Mouse (Mus musculus): ENCODE measurements at regions not wholly inside any gene's neighbourhood (a gene's known extent, or its start where the extent isn't known, plus 50 kb on each side); places are given as distances from the start of the nearest gene placed in this dataset.
A peak's percentile ranks its signal among the peaks of the same experiment; 100 is the strongest.
"Not testable (repeated sequence)": the region's sequence is repeated elsewhere in the genome, so short reads cannot be mapped to it uniquely, and the experiment has no call there.

DNA sequence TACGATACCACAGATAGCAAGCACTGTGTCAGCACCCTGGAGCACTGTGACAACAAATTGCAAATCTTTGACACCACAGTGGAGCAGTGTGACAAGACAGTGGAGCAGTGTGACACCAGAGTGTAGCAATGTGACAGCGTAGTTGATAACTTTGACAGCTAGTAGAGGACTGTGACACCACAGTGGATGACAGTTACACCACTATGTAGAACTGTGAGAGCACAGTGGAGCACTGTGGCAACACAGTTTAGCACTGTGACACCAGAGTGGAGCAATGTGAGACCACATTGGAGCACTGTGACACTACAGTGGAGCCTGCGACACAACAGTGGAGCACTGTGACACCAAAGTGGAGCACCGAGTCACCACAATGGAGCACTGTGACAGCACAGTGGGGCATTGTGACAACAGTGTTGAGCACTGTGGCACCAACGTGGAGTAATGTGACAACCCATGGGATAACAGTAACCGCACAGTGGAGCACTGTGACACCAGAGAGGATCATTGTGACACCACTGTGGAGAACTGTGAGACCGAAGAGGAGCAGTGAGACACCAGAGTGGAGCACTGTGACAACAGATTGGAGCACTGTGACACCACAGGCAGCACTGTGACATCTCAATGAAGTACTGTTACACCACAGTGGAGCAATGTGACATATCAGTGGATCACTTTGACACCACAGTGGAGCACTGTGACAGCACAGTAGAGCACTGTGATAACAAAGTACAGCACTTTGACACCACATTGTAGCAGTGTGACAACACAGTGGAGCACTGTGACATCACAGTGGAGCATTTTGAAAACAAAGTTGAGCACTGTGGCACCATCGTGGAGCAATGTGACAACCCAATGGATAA lies 83.7 kb upstream of the Vmn1r2 start:
- Histone ChIP-seq H3K9me3 (ENCODE audit: control insufficient read depth, low read length) (peaks cover 75% of the 10 kb centered on the region), H3K36me3 (ENCODE audit: control insufficient read depth, insufficient read depth, low read length) (no peaks in the 10 kb centered on the region), H3K4me1 (ENCODE audit: control insufficient read depth, insufficient read depth, low read length) (no peaks in the 10 kb centered on the region), H3K27me3 (ENCODE audit: control insufficient read depth, insufficient read depth, low read length) (no peaks in the 10 kb centered on the region), H3K4me3 (ENCODE audit: low read depth, low read length) (no peak overlapping the region), H3K9ac (replicated peaks; ENCODE audit: low read depth, low read length) (no peak overlapping the region), H3K27ac (ENCODE audit: low read depth, low read length) (no peak overlapping the region), H3K4me2 (ENCODE audit: low read depth, low read length) (no peak overlapping the region)
- 57% methylated on average over 8 of the region's 8 CpGs for WGBS
- peak; percentile 20 for ATAC-seq (ENCODE audit: low read depth)

DNA sequence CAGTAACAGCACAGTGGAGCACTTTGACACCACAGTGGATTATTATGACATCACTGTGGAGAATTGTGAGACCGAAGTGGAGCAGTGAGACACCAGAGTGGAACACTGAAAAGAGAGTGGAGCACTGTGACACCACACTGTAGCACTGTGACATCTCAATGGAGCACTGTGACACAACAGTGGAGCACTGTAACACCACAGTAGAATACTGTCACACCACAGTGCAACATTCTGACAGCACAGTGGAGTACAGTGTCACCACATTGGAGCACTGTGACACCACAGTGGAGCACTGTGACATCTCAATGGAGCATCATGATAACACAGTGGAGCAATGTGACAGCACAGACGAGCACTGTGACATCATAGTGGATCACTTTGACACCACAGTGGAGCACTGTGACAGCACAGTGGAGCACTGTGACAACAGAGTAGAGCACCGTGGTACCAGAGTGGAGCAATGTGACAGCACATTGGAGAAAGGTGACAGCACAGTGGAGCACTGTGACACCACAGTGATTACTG lies 83.0 kb upstream of the Vmn1r2 start:
- Histone ChIP-seq H3K4me2 (ENCODE audit: low read depth, low read length) (no peak overlapping the region), H3K4me1 (ENCODE audit: control insufficient read depth, insufficient read depth, low read length) (no peaks in the 10 kb centered on the region), H3K9me3 (ENCODE audit: control insufficient read depth, low read length) (peaks cover 75% of the 10 kb centered on the region), H3K27ac (ENCODE audit: low read depth, low read length) (no peak overlapping the region), H3K9ac (replicated peaks; ENCODE audit: low read depth, low read length) (no peak overlapping the region), H3K27me3 (ENCODE audit: control insufficient read depth, insufficient read depth, low read length) (no peaks in the 10 kb centered on the region), H3K4me3 (ENCODE audit: low read depth, low read length) (no peak overlapping the region), H3K36me3 (ENCODE audit: control insufficient read depth, insufficient read depth, low read length) (no peaks in the 10 kb centered on the region)
- 74% methylated on average over 3 of the region's 3 CpGs for WGBS
- peak; percentile 18; the same call in 1 of the 2 replicates for ATAC-seq (ENCODE audit: low read depth)

DNA sequence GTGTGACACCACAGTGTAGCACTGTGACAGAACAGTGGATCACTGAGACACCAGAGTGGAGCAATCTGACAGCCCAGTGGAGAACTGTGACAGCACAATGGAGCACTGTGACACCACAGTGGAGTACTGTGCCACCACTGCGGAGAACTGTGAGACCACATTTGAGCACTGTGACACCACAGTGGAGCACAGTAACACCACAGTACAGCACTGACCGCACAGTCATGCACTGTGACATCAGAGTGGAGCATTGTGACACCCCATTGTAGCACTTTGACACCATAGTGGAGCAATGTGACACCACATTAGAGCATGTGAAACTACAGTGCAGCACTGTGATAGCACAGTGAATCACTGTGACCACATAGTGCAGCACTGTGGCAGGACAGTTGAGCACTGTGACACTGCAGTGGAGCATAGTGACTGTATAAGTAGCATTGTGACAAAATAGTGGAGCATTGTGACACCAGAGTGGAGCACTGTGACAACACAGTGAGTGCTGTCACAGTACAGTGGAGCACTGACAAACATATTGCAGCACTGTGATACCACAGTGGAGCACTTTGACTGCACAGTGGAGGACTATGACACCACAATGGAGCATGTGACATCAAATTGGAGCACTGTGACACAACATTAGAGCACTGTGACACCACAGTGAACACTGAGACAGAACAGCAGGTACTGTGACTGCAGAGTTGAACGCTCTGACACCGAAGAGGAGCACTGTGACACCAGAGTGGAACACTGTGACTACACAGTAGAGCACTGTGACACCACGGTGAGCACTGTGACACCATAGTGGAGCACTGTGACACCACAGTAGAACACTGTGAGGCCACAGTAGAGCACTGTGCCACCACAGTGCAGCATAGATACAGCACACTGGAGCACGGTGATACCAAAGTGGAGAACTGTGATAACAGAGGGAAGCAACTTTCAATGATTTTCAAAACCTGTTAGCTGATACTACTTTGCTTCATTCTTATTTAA lies 81.4 kb upstream of the Vmn1r2 start:
- Histone ChIP-seq H3K4me2 (ENCODE audit: low read depth, low read length) (no peak overlapping the region), H3K9me3 (ENCODE audit: control insufficient read depth, low read length) (peaks cover 72% of the 10 kb centered on the region), H3K36me3 (ENCODE audit: control insufficient read depth, insufficient read depth, low read length) (no peaks in the 10 kb centered on the region), H3K27me3 (ENCODE audit: control insufficient read depth, insufficient read depth, low read length) (no peaks in the 10 kb centered on the region), H3K9ac (replicated peaks; ENCODE audit: low read depth, low read length) (no peak overlapping the region), H3K4me1 (ENCODE audit: control insufficient read depth, insufficient read depth, low read length) (no peaks in the 10 kb centered on the region), H3K4me3 (ENCODE audit: low read depth, low read length) (no peak overlapping the region), H3K27ac (ENCODE audit: low read depth, low read length) (no peak overlapping the region)
- peak; percentile 1; the same call in 1 of the 2 replicates for ATAC-seq (ENCODE audit: low read depth)
- WGBS = 67% methylated on average over 6 of the region's 6 CpGs

DNA sequence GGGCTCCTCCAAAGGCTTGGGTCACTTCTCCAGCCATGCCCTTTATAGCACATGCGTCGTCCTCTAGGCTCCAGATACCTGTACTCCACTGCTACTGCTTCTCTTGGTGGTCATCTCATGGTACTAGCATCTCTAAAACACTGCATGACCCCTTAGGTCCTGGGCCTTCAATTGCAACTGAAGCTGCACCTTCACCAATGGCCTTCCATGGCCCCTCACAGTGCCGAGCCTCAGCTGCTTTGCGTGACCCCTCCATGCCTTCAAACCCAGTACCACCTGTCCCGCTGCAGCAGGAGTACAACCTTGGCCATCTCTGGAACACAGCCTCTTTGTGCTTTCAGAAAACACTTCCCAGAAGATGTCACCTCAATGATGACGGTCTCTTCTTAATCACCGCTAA lies 79.5 kb upstream of the Vmn1r2 start:
- H3K4me3 ChIP-seq (ENCODE audit: low read depth, low read length); ATAC-seq (ENCODE audit: low read depth); H3K4me1 ChIP-seq (ENCODE audit: control insufficient read depth, insufficient read depth, low read length); H3K27me3 ChIP-seq (ENCODE audit: control insufficient read depth, insufficient read depth, low read length); H3K36me3 ChIP-seq (ENCODE audit: control insufficient read depth, insufficient read depth, low read length); H3K9ac ChIP-seq (replicated peaks; ENCODE audit: low read depth, low read length); H3K4me2 ChIP-seq (ENCODE audit: low read depth, low read length); H3K27ac ChIP-seq (ENCODE audit: low read depth, low read length): not testable (repeated sequence)
- peaks cover 58% of the 10 kb centered on the region for H3K9me3 ChIP-seq (ENCODE audit: control insufficient read depth, low read length)
- WGBS = 81% methylated on average over 7 of the region's 7 CpGs

DNA sequence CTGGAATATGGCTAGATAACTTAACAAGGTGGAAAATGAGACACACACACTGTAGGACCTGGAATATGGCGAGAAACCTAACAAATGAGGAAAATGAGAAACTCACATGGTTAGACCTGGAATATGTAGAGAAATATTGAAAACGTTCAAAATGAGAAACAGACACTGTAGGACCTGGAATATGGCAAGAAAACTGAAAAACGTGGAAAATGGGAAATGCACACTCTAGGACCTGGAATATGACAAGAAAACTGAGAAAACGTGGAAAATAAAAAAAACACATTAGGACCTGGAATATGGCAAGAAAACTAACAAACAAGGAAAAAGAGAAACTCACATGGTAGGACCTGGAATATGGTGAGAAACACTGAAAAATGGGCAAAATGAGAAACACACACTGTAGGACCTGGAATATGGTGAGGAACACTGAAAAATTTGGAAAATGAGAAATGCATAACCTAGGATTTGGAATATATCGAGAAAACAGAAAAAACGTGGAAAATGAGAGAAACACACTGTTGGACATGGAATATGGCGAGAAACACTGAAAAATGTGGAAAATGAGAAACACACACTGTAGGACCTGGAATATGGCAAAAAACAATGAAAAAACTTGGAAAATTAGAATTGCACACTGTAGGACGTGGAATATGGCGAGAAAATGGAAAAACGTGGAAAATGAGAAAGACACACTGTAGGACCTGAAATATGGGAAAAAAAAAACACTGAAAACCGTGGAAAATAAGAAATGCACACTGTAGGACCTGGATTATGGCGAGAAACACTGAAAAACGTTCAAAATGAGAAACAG lies 77.3 kb upstream of the Vmn1r2 start:
- Histone ChIP-seq H3K4me1 (ENCODE audit: control insufficient read depth, insufficient read depth, low read length) (no peaks in the 10 kb centered on the region), H3K9me3 (ENCODE audit: control insufficient read depth, low read length) (peaks cover 37% of the 10 kb centered on the region), H3K27me3 (ENCODE audit: control insufficient read depth, insufficient read depth, low read length) (no peaks in the 10 kb centered on the region), H3K36me3 (ENCODE audit: control insufficient read depth, insufficient read depth, low read length) (no peaks in the 10 kb centered on the region), H3K9ac (replicated peaks; ENCODE audit: low read depth, low read length) (no peak overlapping the region), H3K4me3 (ENCODE audit: low read depth, low read length) (no peak overlapping the region), H3K27ac (ENCODE audit: low read depth, low read length) (no peak overlapping the region), H3K4me2 (ENCODE audit: low read depth, low read length) (no peak overlapping the region)
- WGBS = 69% methylated on average over 13 of the region's 13 CpGs
- ATAC-seq (ENCODE audit: low read depth) = peak; percentile 49; the same call in 1 of the 2 replicates

DNA sequence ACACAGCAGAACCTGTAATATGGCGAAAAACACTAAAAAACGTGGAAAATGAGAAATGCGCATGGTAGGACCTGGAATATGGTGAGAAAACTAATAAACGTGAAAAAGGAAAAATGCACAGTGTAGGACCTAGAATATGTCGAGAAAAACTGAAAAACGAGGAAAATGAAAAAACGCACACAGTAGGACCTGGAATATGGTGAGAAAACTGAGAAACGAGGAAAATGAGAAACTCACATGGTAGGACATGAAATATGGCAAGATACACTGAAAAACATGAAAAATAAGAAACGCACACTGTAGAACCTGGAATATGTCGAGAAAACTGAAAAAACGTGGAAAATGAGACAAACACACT lies 76.8 kb upstream of the Vmn1r2 start:
- Histone ChIP-seq H3K4me2 (ENCODE audit: low read depth, low read length) (no peak overlapping the region), H3K4me1 (ENCODE audit: control insufficient read depth, insufficient read depth, low read length) (no peaks in the 10 kb centered on the region), H3K9ac (replicated peaks; ENCODE audit: low read depth, low read length) (no peak overlapping the region), H3K27ac (ENCODE audit: low read depth, low read length) (no peak overlapping the region), H3K4me3 (ENCODE audit: low read depth, low read length) (no peak overlapping the region), H3K9me3 (ENCODE audit: control insufficient read depth, low read length) (peaks cover 31% of the 10 kb centered on the region), H3K27me3 (ENCODE audit: control insufficient read depth, insufficient read depth, low read length) (no peaks in the 10 kb centered on the region), H3K36me3 (ENCODE audit: control insufficient read depth, insufficient read depth, low read length) (no peaks in the 10 kb centered on the region)
- WGBS = 86% methylated on average over 11 of the region's 11 CpGs
- ATAC-seq (ENCODE audit: low read depth) = no peak

DNA sequence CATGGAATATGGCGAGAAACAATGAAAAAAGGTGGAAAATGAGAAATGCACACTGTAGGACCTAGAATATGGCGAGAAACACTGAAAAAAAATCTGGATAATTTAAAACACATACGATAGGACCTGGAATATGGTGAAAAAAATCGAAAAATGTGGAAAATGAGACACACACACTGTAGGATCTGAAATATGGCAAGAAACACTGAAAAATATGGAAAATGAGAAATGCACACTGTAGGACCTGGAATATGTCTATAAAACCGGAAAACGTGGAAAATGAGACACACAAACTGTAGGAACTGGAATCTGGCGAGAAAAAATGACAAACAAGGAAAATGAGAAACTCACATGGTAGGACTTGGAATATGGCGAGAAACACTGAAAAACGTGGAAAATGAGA lies 76.4 kb upstream of the Vmn1r2 start:
- peaks cover 27% of the 10 kb centered on the region for H3K9me3 ChIP-seq (ENCODE audit: control insufficient read depth, low read length)
- H3K36me3 ChIP-seq (ENCODE audit: control insufficient read depth, insufficient read depth, low read length) = no peaks in the 10 kb centered on the region
- H3K27ac ChIP-seq (ENCODE audit: low read depth, low read length) = no peak overlapping the region
- 81% methylated on average over 9 of the region's 9 CpGs for WGBS
- no peak overlapping the region for H3K9ac ChIP-seq (replicated peaks; ENCODE audit: low read depth, low read length)
- no peaks in the 10 kb centered on the region for H3K4me1 ChIP-seq (ENCODE audit: control insufficient read depth, insufficient read depth, low read length)
- H3K4me2 ChIP-seq (ENCODE audit: low read depth, low read length) = no peak overlapping the region
- ATAC-seq (ENCODE audit: low read depth) = no peak
- H3K4me3 ChIP-seq (ENCODE audit: low read depth, low read length) = no peak overlapping the region
- H3K27me3 ChIP-seq (ENCODE audit: control insufficient read depth, insufficient read depth, low read length) = no peaks in the 10 kb centered on the region
